ENCODE assay signal across 20 mouse cellular contexts in genomic region chr6:54569776-54570175, GRCm38 (mm10). TPM values are rescaled to one million over a fixed set of nuclear protein-coding genes. Genes with fewer than 3 reads are reported as not detected.
DNase-seq lines count a peak whose midpoint lies in the region; ATAC-seq and TF ChIP-seq lines count a peak whose summit lies in the region.
"Had no signal": no experiment of that assay in that cellular context is flagged by ENCODE, and none has a peak within 500 bp of the region (broad histone marks: within the 10 kb centered on the region; RNA-seq: fewer than 3 reads in every experiment).

No protein-coding gene starts in this region.

- intact Hi-C loops in heart, postnatal 36 days (cut with DNase I), result loop anchor here (5.0 kb wide), 1 partner anchor 177 kb away; no protein-coding TSS in a partner anchor
- intact Hi-C loops in heart, postnatal 10 days (cut with DNase I), result no loop called here

- no peak overlapping the region for H3K4me2 ChIP-seq in hindbrain, embryonic 11.5 days (replicated peaks; ENCODE audit: low read depth, low read length)
- H3K4me2 ChIP-seq in midbrain, embryonic 15.5 days, result peak overlapping the region; percentile 28; the same call in 1 of the 2 replicates
- H3K4me2 ChIP-seq: heart, embryonic 11.5 days; liver, embryonic 11.5 days; lung, embryonic 14.5 days; stomach, embryonic 15.5 days had no signal

- no peaks in the 10 kb centered on the region for H3K9me3 ChIP-seq in hindbrain, embryonic 11.5 days (ENCODE audit: control insufficient read depth, low read length)
- no peaks in the 10 kb centered on the region for H3K9me3 ChIP-seq in midbrain, embryonic 15.5 days
- H3K9me3 ChIP-seq: stomach, embryonic 15.5 days had no signal

- 37% methylated on average over 7 of the region's 7 CpGs for WGBS in hindbrain, embryonic 11.5 days
- WGBS in midbrain, embryonic 15.5 days, result 17% methylated on average over 7 of the region's 7 CpGs

- H3K9ac ChIP-seq in hindbrain, embryonic 11.5 days (ENCODE audit: low read depth, low read length), result no peak overlapping the region
- H3K9ac ChIP-seq in midbrain, embryonic 15.5 days, result no peak overlapping the region
- H3K9ac ChIP-seq: lung, embryonic 14.5 days; stomach, embryonic 15.5 days had no signal

- peak overlapping the region; percentile 56; the same call in 1 of the 2 replicates for H3K27ac ChIP-seq in hindbrain, embryonic 11.5 days (ENCODE audit: low read depth, low read length)
- peak overlapping the region; percentile 66 for H3K27ac ChIP-seq in midbrain, embryonic 15.5 days
- H3K27ac ChIP-seq: macrophage; stomach, embryonic 15.5 days had no signal

- TF ChIP-seq CTCF in brain, embryonic 14.5 days (IDR thresholded peaks at IDR 0.05; ENCODE audit: borderline replicate concordance, extremely low read depth, insufficient read depth, insufficient read length), result no peak

- H3K27me3 ChIP-seq in hindbrain, embryonic 11.5 days (ENCODE audit: control insufficient read depth, insufficient read depth, low read length), result no peaks in the 10 kb centered on the region
- no peaks in the 10 kb centered on the region for H3K27me3 ChIP-seq in midbrain, embryonic 15.5 days (replicated peaks)
- H3K27me3 ChIP-seq: stomach, embryonic 15.5 days had no signal

- H3K36me3 ChIP-seq in hindbrain, embryonic 11.5 days (ENCODE audit: control insufficient read depth, insufficient read depth, low read length), result no peaks in the 10 kb centered on the region
- H3K36me3 ChIP-seq in midbrain, embryonic 15.5 days (replicated peaks), result no peaks in the 10 kb centered on the region
- H3K36me3 ChIP-seq: stomach, embryonic 15.5 days had no signal

- no peak for TF ChIP-seq POLR2A in brain, embryonic 14.5 days (IDR thresholded peaks at IDR 0.05; ENCODE audit: borderline replicate concordance, extremely low read depth, insufficient read depth, insufficient read length, poor library complexity, severe bottlenecking)

- H3K4me1 ChIP-seq in hindbrain, embryonic 11.5 days (replicated peaks; ENCODE audit: control insufficient read depth, insufficient read depth, low read length), result peaks cover under 1% of the 10 kb centered on the region; the same call in 1 of the 2 replicates
- peaks cover 31% of the 10 kb centered on the region for H3K4me1 ChIP-seq in midbrain, embryonic 15.5 days

- peak; percentile 23 for DNase-seq in heart, adult 11 months
- no peak for DNase-seq in heart, postnatal 36 days
- peak; percentile 84 for DNase-seq in brain, embryonic 14.5 days (ENCODE audit: low read depth)
- DNase-seq in hindbrain, embryonic 11.5 days (ENCODE audit: low spot score), result no peak
- no peak for DNase-seq in heart, postnatal 10 days
- no peak for DNase-seq in adrenal gland, postnatal 14 days
- no peak for DNase-seq in left cerebral cortex, adult 11 months (ENCODE audit: low spot score)
- DNase-seq: cerebellum, adult 8-10 months; gastrocnemius, postnatal 25 days; heart, postnatal 4 days; kidney, adult 8-10 months; kidney, postnatal 4 days; left cerebral cortex, postnatal 4 days; lung, embryonic 14.5 days; thymus, postnatal 25 days had no signal

- no peak for ATAC-seq in hindbrain, embryonic 11.5 days (ENCODE audit: low FRiP score)
- no peak for ATAC-seq in midbrain, embryonic 15.5 days (replicated peaks)

- no peak overlapping the region for H3K4me3 ChIP-seq in hindbrain, embryonic 11.5 days (ENCODE audit: low read depth, low read length)
- H3K4me3 ChIP-seq in midbrain, embryonic 15.5 days, result no peak overlapping the region
- H3K4me3 ChIP-seq: stomach, embryonic 15.5 days had no signal

RNA-seq across cellular contexts. Expression of gene Scrn1, which starts 3.5 kb away (rescaled TPM):
- total RNA-seq in heart, postnatal 36 days (2021), result 10 to 100 TPM; 10.3 to 13.0 TPM
- polyA plus RNA-seq in brain, embryonic 14.5 days (2012; rRNA removed), result 72.0 and 92.9 TPM in 2 replicates
- polyA plus RNA-seq in hindbrain, embryonic 11.5 days (2014; fragmentation: Nextera tagmentation; extraction: Ambion mirVana), result 70.4 and 75.2 TPM in 2 replicates
- 119 and 123 TPM in 2 replicates for polyA plus RNA-seq in midbrain, embryonic 15.5 days (2015; fragmentation: Nextera tagmentation; extraction: Ambion mirVana)
- 1 to 10 TPM; 8.3 to 9.3 TPM for total RNA-seq in heart, postnatal 10 days (2021)
- 24.8 and 31.0 TPM in 2 replicates for total RNA-seq in adrenal gland, postnatal 14 days (2021)
- polyA plus RNA-seq: macrophage had no signal

RNA-seq across cellular contexts. Expression of gene Plekha8, which starts 25.1 kb away (rescaled TPM):
- total RNA-seq in heart, postnatal 36 days (2021), result 1 to 10 TPM; 8.7 to 9.3 TPM
- polyA plus RNA-seq in brain, embryonic 14.5 days (2012; rRNA removed), result 15.9 and 16.5 TPM in 2 replicates
- 16.8 and 19.6 TPM in 2 replicates for polyA plus RNA-seq in hindbrain, embryonic 11.5 days (2014; fragmentation: Nextera tagmentation; extraction: Ambion mirVana)
- polyA plus RNA-seq in midbrain, embryonic 15.5 days (2015; fragmentation: Nextera tagmentation; extraction: Ambion mirVana), result 9.5 and 10.5 TPM in 2 replicates
- total RNA-seq in heart, postnatal 10 days (2021), result 10 to 100 TPM; 12.4 to 12.9 TPM
- total RNA-seq in adrenal gland, postnatal 14 days (2021), result 16.3 and 16.9 TPM in 2 replicates

RNA-seq across cellular contexts. Expression of gene Fkbp14, which starts 27.3 kb away (rescaled TPM):
- 1 to 10 TPM; 7.4 to 9.4 TPM for total RNA-seq in heart, postnatal 36 days (2021)
- polyA plus RNA-seq in brain, embryonic 14.5 days (2012; rRNA removed), result 11.6 and 12.2 TPM in 2 replicates
- polyA plus RNA-seq in hindbrain, embryonic 11.5 days (2014; fragmentation: Nextera tagmentation; extraction: Ambion mirVana), result 16.2 and 17.9 TPM in 2 replicates
- polyA plus RNA-seq in midbrain, embryonic 15.5 days (2015; fragmentation: Nextera tagmentation; extraction: Ambion mirVana), result 7.0 and 7.8 TPM in 2 replicates
- total RNA-seq in heart, postnatal 10 days (2021), result 10 to 100 TPM; 15.1 to 17.0 TPM
- total RNA-seq in adrenal gland, postnatal 14 days (2021), result 17.9 and 20.1 TPM in 2 replicates

Comparison
In these comparisons a context has a peak if more than half of its experiments do, and no peak if none do; other contexts are left out.
1. DNase-seq: peak in heart, adult 11 months (single experiment) and brain, embryonic 14.5 days (single experiment); none in heart, postnatal 36 days (0 of 2), hindbrain, embryonic 11.5 days (single experiment), heart, postnatal 10 days (0 of 2), adrenal gland, postnatal 14 days (single experiment) and left cerebral cortex, adult 11 months (single experiment).